Mouse (Mus musculus): ENCODE measurements around the gene Mttp. TPM values are rescaled to one million over a fixed set of nuclear protein-coding genes. Genes with fewer than 3 reads are reported as not detected.

Mttp gene
- total RNA-seq, 2 experiments from 2014 or later: 5.8 to 6.9 TPM

DNA sequence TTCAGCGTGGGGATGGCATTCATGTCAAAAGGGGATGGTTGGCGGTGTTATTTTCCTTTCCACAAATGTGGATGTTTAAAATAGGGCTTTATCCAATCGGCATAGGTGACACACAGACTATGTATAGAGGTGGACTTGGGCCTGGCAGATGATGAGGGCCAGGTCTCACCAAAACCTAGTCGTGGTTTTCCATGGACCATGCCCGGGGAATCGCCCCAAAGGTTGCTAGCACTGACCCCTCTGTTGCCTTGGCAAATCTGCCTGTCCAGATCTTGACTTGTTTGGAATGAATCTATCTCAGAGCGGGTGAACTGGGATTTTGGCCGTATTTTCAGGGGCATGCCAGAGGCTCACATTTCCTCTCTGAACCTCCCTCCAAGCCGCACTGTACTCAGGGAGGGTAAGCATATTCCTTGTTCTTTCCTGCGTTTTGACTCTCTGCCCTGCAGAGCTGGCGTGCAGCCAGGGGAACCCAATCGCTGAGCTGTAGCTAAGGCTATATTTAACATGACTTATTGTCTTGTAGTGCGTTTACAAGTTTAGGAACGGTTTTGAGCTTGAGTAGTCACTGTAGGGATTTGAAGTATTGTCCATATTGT, 80.9 kb downstream of the Mttp start:
- intact Hi-C loops (cut with DNase I): no loop called here
- peak; percentile 76 to 77 for DNase-seq

DNA sequence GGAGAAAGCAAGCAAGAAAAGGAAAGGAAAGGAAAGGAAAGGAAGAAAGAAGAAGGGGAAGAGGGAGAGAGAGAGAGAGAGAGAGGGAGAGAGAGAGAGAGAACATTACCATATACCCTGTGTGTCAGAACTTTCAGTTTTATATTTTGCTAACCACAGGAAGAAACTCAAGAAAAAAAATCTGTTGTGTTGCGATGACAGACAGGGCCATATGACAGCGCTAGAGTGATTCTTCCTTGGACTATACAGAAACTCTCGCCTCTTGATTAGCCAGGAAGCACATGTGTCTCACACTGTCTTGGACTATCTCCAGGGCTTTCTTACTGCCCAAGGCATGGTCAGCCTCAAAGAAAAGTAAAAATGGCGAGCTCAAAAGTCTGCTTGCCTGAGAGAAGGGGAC, 82.1 kb downstream of the Mttp start:
- no peak for DNase-seq
- intact Hi-C loops (cut with DNase I): no loop called here

DNA sequence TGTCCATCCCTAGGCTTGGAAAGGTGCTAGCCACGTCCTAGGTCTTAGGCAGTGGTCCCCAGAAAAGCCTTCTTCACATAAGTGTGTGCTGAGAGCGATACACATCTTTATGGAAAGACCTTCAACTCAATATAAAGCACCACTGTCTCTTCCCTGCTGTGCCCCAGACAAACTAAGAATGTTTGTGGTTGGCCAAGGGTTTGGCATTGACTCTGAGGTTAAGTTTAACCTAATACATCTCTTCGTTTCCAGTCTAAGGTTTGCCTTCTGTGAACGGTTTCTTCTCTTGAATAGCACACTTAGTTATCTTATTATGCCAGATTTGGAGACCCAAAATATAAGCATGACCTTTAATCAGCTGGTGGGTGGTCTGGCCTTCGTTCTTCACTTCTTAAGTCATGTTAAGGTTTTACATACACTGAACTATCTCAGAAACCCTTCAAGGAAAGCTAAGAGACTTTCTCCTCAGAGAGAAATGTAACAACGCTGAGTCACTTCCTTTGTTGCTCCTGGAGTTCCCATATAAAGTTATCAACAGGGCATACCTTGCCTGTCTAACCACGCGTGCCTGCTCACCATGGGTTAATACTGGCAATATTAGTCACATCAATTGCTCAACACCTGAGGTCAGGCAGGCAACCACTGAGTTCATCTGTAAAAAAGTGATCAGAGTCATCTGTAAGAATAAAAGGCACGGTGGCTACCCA, 83.4 kb downstream of the Mttp start:
- DNase-seq: no peak
- intact Hi-C loops (cut with DNase I): no loop called here

- intact Hi-C loops (cut with DNase I): no loop called here
- no peak for DNase-seq
Measured at GRCm38 (mm10) chr3:138060429-138060828, 84.3 kb downstream of the Mttp start.

- no peak for DNase-seq
- intact Hi-C loops (cut with DNase I): no loop called here
Measured at GRCm38 (mm10) chr3:138058226-138058625, 86.5 kb downstream of the Mttp start.

DNA sequence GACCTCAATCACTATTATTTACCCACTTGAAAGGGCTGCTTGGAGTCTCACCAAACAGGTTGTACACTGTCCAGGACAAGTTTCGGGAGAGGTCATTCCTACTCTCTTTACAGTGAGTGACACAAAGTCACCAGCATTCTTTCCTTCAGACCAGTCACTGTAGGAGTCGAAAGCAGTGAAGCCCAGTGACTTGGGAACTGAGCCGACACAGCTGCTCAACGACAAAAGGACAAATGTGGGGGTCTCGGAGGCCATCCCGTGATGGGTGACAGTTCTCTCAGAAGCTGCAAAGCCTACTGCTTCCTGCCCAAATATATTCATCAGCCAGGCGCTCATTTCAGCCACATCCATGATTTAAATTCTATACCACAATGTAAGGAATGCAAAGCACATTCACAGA, 87.8 kb downstream of the Mttp start:
- intact Hi-C loops (cut with DNase I): no loop called here
- no peak for DNase-seq

DNA sequence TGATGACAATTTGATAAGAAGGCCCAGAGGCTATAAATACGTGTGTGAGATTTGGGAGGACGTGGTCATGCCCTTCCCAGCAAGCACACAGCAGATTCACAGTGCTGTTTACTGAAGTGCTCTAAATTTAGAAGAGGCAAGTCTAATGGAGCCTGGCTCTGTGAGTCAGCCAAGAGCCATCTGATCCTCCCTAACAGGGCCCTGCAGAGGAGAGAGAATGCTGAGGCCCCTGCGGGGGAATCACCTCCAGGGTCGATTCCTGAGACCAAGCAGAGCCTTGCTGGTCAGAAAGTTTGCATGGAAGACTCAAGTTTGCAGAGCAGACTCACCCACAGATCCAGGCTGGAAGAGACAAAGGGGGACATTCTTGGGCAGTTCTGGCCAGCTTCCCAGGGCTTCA, 90.8 kb downstream of the Mttp start:
- intact Hi-C loops (cut with DNase I): no loop called here
- peak; percentile 36 to 48 for DNase-seq

GRCm38 (mm10) chr3:138051431-138051830, 93.3 kb downstream of the Mttp start:
- intact Hi-C loops (cut with DNase I): no loop called here
- no peak for DNase-seq

DNA sequence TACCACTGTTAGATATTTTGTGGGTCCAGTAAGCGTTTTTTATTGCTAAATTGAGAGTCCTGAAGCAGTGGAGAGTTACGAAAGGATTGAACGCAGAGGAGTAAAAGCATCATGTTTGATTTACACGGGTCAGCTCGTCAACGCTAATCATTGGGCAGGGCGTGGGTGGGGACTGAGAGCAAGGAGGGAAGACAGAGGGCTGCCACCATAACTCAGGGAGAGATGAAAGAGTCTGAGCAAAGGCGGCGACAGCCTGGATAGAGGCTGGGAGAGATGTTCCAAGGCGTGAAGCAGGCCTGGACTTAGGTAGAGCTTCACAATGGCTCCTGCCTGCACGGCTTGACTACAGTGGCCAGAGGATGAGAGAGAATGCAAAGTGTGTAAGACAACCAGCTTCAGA, 94.0 kb downstream of the Mttp start:
- DNase-seq: no peak
- intact Hi-C loops (cut with DNase I): no loop called here

DNA sequence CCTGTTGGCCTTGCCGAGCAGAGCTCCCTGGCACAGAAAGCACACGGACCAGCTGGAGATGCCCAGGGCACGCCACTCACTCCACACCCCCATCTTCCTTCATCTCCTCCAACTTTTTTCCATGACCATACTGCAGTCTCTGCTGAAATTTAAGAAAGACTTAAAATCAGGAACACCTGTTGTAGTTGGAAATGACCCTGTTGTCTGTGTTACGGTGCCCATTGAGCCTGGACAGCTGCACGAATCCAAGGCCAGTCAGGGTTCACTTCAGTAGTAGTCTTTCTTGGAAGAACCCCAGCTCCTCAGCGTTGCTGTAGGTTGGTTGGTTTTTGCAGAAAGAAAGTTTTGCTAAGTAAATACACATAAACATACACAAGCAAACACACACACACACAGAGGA, 95.2 kb downstream of the Mttp start:
- intact Hi-C loops (cut with DNase I): no loop called here
- no peak for DNase-seq

DNA sequence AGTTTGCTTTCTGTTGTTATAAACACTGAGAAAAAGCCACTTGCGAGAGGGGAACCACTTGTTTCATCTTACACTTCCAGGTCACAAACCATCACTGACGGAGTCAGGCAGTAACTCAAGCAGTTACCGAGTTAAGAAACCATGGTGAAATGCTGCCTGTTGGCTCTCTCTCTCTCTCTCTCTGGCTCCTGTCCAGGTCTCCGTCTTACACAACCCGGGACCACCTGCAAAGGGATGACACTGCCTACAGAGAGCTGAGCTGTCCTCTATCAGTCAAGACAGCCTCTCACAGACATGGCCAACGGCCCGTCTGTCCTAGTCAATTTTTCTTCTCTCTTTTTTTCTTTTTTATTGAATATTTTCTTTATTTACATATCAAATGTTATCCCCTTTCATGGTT, 101.5 kb downstream of the Mttp start:
- intact Hi-C loops (cut with DNase I): no loop called here
- DNase-seq: no peak

- DNase-seq: no peak
- intact Hi-C loops (cut with DNase I): no loop called here
Measured at GRCm38 (mm10) chr3:138041591-138042301, 103.0 kb downstream of the Mttp start.

GRCm38 (mm10) chr3:138040938-138041337, 103.8 kb downstream of the Mttp start:
- no peak for DNase-seq
- intact Hi-C loops (cut with DNase I): no loop called here

Other genes starting within 250 kb of the Mttp start
- 10 to 100 TPM; 88.9 to 90.3 TPM for gene Lamtor3, start 226.5 kb downstream of the Mttp start, total RNA-seq (2021)
- gene Dapp1, start 163.4 kb downstream of the Mttp start, total RNA-seq (2021): 1 to 10 TPM; 3.8 to 5.0 TPM
- 10 to 100 TPM; 51.9 to 53.7 TPM for gene 1110002E22Rik, start 79.9 kb downstream of the Mttp start, total RNA-seq (2021)
- under 1 TPM; 0.85 to 0.93 TPM for gene Gm5105, start 77.6 kb downstream of the Mttp start, total RNA-seq (2021)
- 1 to 10 TPM; 1.6 to 3.4 TPM for gene Trmt10a, start 1.5 kb downstream of the Mttp start, total RNA-seq (2021)
- not detected for gene 4930579F01Rik, start 48.9 kb upstream of the Mttp start, total RNA-seq (2021)
- gene Adh7, start 72.8 kb upstream of the Mttp start, total RNA-seq (2021): under 1 TPM in 1 of 2 experiments, not detected in 1; 0.57 TPM
- gene Adh1, start 116.0 kb upstream of the Mttp start, total RNA-seq (2021): 10 to 100 TPM; 43.1 to 64.6 TPM
- not detected for gene Adh6a, start 168.3 kb upstream of the Mttp start, total RNA-seq (2021)
- 1 to 10 TPM; 1.2 to 1.8 TPM for gene Adh6b, start 196.8 kb upstream of the Mttp start, total RNA-seq (2021)